Mouse (Mus musculus) MEL (cell line): ENCODE measurements around the gene Epha2. TPM values are rescaled to one million over a fixed set of nuclear protein-coding genes. Genes with fewer than 3 reads are reported as not detected.

Experiments
- DNase-seq: peaks from one replicate; pipeline ENCODE4 v3.0.0; 2011; ENCODE audit warnings: low read depth, low spot score
- H3K27ac ChIP-seq: 2 replicates; pipeline ENCODE4 v1.5.1; 2012; ENCODE audit warnings: low read depth, mild to moderate bottlenecking, control low read depth, low read length, moderate library complexity; ENCODE audit not compliant: control insufficient read depth
- H3K27me3 ChIP-seq, 2 experiments: fragments of 150-350 bp in 1 of 2; sonication (generic) in 1 of 2; 2 replicates each; pipeline ENCODE4 v1.6.1; 2012; ENCODE audit warnings: low read length in 2 of 2, mild to moderate bottlenecking in 2 of 2, improper control_type of control experiment in 1 of 2, moderate library complexity in 1 of 2; ENCODE audit not compliant: insufficient read depth in 2 of 2, control insufficient read depth in 1 of 2
- H3K36me3 ChIP-seq, 2 experiments: 2 replicates each; pipeline ENCODE4 v1.6.1; 2012 to 2014; ENCODE audit warnings: low read length in 2 of 2, improper control_type of control experiment in 1 of 2, inconsistent platforms in 1 of 2, mild to moderate bottlenecking in 1 of 2; ENCODE audit not compliant: insufficient read depth in 2 of 2, control insufficient read depth in 1 of 2
- H3K4me1 ChIP-seq, 2 experiments: fragments of 150-350 bp in 1 of 2; sonication (generic) in 1 of 2; 2 replicates each; pipeline ENCODE4 v1.6.1; 2012; ENCODE audit warnings: low read length in 2 of 2, improper control_type of control experiment in 1 of 2, mild to moderate bottlenecking in 1 of 2; ENCODE audit not compliant: insufficient read depth in 2 of 2, control insufficient read depth in 1 of 2
- H3K4me3 ChIP-seq, 2 experiments: fragments of 150-350 bp in 1 of 2; sonication (generic) in 1 of 2; 2 replicates each; pipeline ENCODE4 v1.5.1; 2012; ENCODE audit warnings: low read depth in 2 of 2, low read length in 2 of 2, mild to moderate bottlenecking in 2 of 2, moderate library complexity in 2 of 2, control low read depth in 1 of 2, improper control_type of control experiment in 1 of 2; ENCODE audit not compliant: control insufficient read depth in 1 of 2, insufficient read depth in 1 of 2
- H3K79me2 ChIP-seq: 2 replicates; pipeline ENCODE4 v1.6.1; 2012; ENCODE audit warnings: mild to moderate bottlenecking, low read length, moderate library complexity; ENCODE audit not compliant: control insufficient read depth, poor library complexity, insufficient read depth
- H3K9ac ChIP-seq: 2 replicates; pipeline ENCODE4 v1.6.1; 2012; ENCODE audit warnings: low read depth, mild to moderate bottlenecking, control low read depth, low read length, moderate library complexity; ENCODE audit not compliant: control insufficient read depth, poor library complexity, severe bottlenecking
- H3K9me3 ChIP-seq: fragments of 150-350 bp; sonication (generic); replicated peaks from 2 replicates; pipeline ENCODE4 v1.6.1; 2012; ENCODE audit warnings: mild to moderate bottlenecking, low read length, improper control_type of control experiment, moderate library complexity; ENCODE audit not compliant: insufficient read depth
- BHLHE40 ChIP-seq: IDR thresholded peaks from 2 replicates; pipeline ENCODE4 v1.6.1; 2012; ENCODE audit warnings: low read depth, mild to moderate bottlenecking, inconsistent platforms, low read length, improper control_type of control experiment, borderline replicate concordance
- CHD1 ChIP-seq: IDR thresholded peaks from 2 replicates; pipeline ENCODE4 v1.6.1; 2012; ENCODE audit warnings: low read depth, mild to moderate bottlenecking, inconsistent platforms, low read length, improper control_type of control experiment
- CHD2 ChIP-seq: IDR thresholded peaks from 2 replicates; pipeline ENCODE4 v1.6.1; 2011; ENCODE audit warnings: low read length, improper control_type of control experiment
- CTCF ChIP-seq, 3 experiments: IDR thresholded peaks in 2 of 3; conservative IDR thresholded peaks in 1 of 3; 2 replicates each; pipeline ENCODE4 v1.5.1; 2011 to 2012; ENCODE audit warnings: low read length in 3 of 3, low read depth in 2 of 3, mild to moderate bottlenecking in 2 of 3, improper control_type of control experiment in 1 of 3, inconsistent platforms in 1 of 3, mixed read lengths in 1 of 3, moderate library complexity in 1 of 3; ENCODE audit not compliant: control insufficient read depth in 1 of 3, insufficient read depth in 1 of 3, poor library complexity in 1 of 3, severe bottlenecking in 1 of 3
- E2F4 ChIP-seq: IDR thresholded peaks from 2 replicates; pipeline ENCODE4 v1.6.1; 2011; ENCODE audit warnings: low read depth, low read length, improper control_type of control experiment, borderline replicate concordance
- ELF1 ChIP-seq: IDR thresholded peaks from 2 replicates; pipeline ENCODE4 v1.6.1; 2014; ENCODE audit warnings: low read depth, mild to moderate bottlenecking, inconsistent platforms, low read length, improper control_type of control experiment, moderate library complexity
- EP300 ChIP-seq, 2 experiments: IDR thresholded peaks; 2 replicates each; pipeline ENCODE4 v1.6.1; 2011; ENCODE audit warnings: improper control_type of control experiment in 2 of 2, low read length in 2 of 2, low read depth in 1 of 2, mild to moderate bottlenecking in 1 of 2
- GABPA ChIP-seq: IDR thresholded peaks from 2 replicates; pipeline ENCODE4 v1.6.1; 2012; ENCODE audit warnings: low read depth, mild to moderate bottlenecking, inconsistent platforms, low read length, improper control_type of control experiment, moderate library complexity
- MAFK ChIP-seq: IDR thresholded peaks from 2 replicates; pipeline ENCODE4 v1.6.1; 2011; ENCODE audit warnings: low read depth, mild to moderate bottlenecking, low read length, improper control_type of control experiment, borderline replicate concordance
- MAZ ChIP-seq: IDR thresholded peaks from 2 replicates; pipeline ENCODE4 v1.6.1; 2012; ENCODE audit warnings: low read depth, mild to moderate bottlenecking, inconsistent platforms, low read length, improper control_type of control experiment
- MYC ChIP-seq: IDR thresholded peaks from 2 replicates; pipeline ENCODE4 v1.6.1; 2011; ENCODE audit warnings: low read depth, mild to moderate bottlenecking, low read length, improper control_type of control experiment, moderate library complexity
- NELFE ChIP-seq: IDR thresholded peaks from 2 replicates; pipeline ENCODE4 v1.6.1; 2011; ENCODE audit warnings: low read depth, low read length, improper control_type of control experiment
- POLR2AphosphoS2 ChIP-seq: IDR thresholded peaks from 2 replicates; pipeline ENCODE4 v1.6.1; 2011; ENCODE audit warnings: low read length, improper control_type of control experiment
- RAD21 ChIP-seq: IDR thresholded peaks from 2 replicates; pipeline ENCODE4 v1.6.1; 2011; ENCODE audit warnings: mild to moderate bottlenecking, low read depth, low read length, improper control_type of control experiment
- SIN3A ChIP-seq: IDR thresholded peaks from 2 replicates; pipeline ENCODE4 v1.6.1; 2012; ENCODE audit warnings: low read length, improper control_type of control experiment, inconsistent platforms
- TBP ChIP-seq: IDR thresholded peaks from 2 replicates; pipeline ENCODE4 v1.8.0; 2011; ENCODE audit warnings: low read depth, low read length, improper control_type of control experiment
- TCF12 ChIP-seq: IDR thresholded peaks from 2 replicates; pipeline ENCODE4 v1.6.1; 2014; ENCODE audit warnings: low read depth, mild to moderate bottlenecking, inconsistent platforms, low read length, improper control_type of control experiment, moderate library complexity
- USF1 ChIP-seq: IDR thresholded peaks from 2 replicates; pipeline ENCODE4 v1.6.1; 2014; ENCODE audit warnings: low read depth, mild to moderate bottlenecking, inconsistent platforms, low read length, improper control_type of control experiment, moderate library complexity
- USF2 ChIP-seq, 2 experiments: IDR thresholded peaks; 2 replicates each; pipeline ENCODE4 v1.6.1; 2011 to 2012; ENCODE audit warnings: improper control_type of control experiment in 2 of 2, low read length in 2 of 2, borderline replicate concordance in 1 of 2, inconsistent platforms in 1 of 2, low read depth in 1 of 2, mild to moderate bottlenecking in 1 of 2; ENCODE audit not compliant: insufficient read depth in 1 of 2
- ZC3H11A ChIP-seq: IDR thresholded peaks from 2 replicates; pipeline ENCODE4 v1.6.1; 2012; ENCODE audit warnings: low read depth, mild to moderate bottlenecking, inconsistent platforms, low read length, improper control_type of control experiment
- ZKSCAN1 ChIP-seq: IDR thresholded peaks from 2 replicates; pipeline ENCODE4 v1.6.1; 2012; ENCODE audit warnings: low read depth, mild to moderate bottlenecking, inconsistent platforms, low read length, improper control_type of control experiment, moderate library complexity
- polyA plus RNA-seq, 2 experiments: library from polyadenylated mRNA; stranded (reverse) in 1 of 2; unstranded in 1 of 2; fragments of >175 nt in 1 of 2; fragments of >200 nt in 1 of 2; gene quantifications; 2 replicates each; pipeline versions ENCODE4 v1.2.1 to v1.2.4; 2012; ENCODE audit warnings: low replicate concordance in 2 of 2, low read depth in 1 of 2; ENCODE audit not compliant: insufficient read length in 2 of 2, insufficient read depth in 1 of 2, missing spikeins in 1 of 2
- total RNA-seq: library from RNA; depleted of rRNA; stranded (reverse); fragments of 300-350 nt; gene quantifications from 2 replicates; pipeline ENCODE4 v1.2.3, GENCODE M21; 2012

The Epha2 gene
- total and polyA plus RNA-seq, 3 experiments, result 2.3 to 5.9 TPM; not detected in 1

DNA sequence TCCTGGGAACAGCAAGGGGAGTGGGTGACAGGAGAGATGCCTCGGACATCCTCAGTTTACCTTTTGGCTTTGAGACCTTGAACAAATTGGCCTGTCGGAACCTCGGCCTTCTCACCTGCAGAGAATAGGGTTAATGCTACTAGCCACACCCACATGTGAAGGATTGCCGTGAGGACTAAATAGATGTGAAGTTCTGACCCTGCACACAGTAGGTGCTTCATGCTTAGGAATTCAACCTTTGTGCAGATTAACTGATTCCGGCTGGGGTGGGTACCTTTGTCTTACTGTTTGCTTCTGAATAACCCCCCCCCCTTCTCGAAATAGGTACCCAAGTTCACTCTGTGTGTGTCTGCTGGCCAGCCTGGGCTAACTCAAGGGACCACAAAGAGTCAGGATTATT lies 13.7 kb downstream of the Epha2 start:
- H3K4me1 ChIP-seq, result peaks cover 13 to 49% of the 10 kb centered on the region in 2 experiments
- no peak for DNase-seq
- peak; percentile 96 for TF ChIP-seq ZKSCAN1
- no peak for TF ChIP-seq MYC
- no peak for TF ChIP-seq USF1
- H3K27me3 ChIP-seq, result no peaks in the 10 kb centered on the region
- no peaks in the 10 kb centered on the region for H3K79me2 ChIP-seq
- no peak overlapping the region for H3K27ac ChIP-seq
- peaks cover 0 to 29% of the 10 kb centered on the region in 2 experiments; a peak in 2 of 4 replicates for H3K36me3 ChIP-seq
- H3K9me3 ChIP-seq, result no peaks in the 10 kb centered on the region
- no peak overlapping the region for H3K4me3 ChIP-seq
- no peak overlapping the region for H3K9ac ChIP-seq

DNA sequence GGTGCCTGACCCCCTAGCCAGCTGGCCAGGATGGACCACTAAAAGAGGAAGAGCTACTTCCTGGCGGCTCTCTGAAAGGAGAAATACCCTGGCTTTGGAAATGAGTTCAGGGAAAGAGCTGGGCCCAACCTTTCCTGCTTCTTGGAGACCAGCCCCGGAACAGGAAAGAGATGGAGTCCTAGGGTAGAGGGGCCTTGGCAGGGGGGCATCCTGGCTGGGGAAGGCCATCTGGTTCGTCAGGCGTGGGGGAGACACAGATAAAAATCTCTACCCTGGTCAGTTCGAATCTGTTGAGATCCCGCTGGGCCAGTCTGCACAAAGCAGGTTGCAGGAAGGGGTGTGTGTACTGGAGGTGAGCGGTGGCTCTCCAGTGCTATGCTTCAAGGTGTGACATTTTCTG lies 15.0 kb downstream of the Epha2 start:
- no peaks in the 10 kb centered on the region for H3K9me3 ChIP-seq
- TF ChIP-seq RAD21 (no peak), CTCF (IDR thresholded peaks at IDR 0.05 in 2 of 3, conservative IDR thresholded peaks at IDR 0.05 in 1 of 3; ENCODE audit: control insufficient read depth in 1 of 3, insufficient read depth in 1 of 3, low read depth in 2 of 3, low read length in 3 of 3, poor library complexity in 1 of 3, severe bottlenecking in 1 of 3) (no peak), E2F4 (no peak), ZC3H11A (no peak), TCF12 (no peak), MAFK (no peak), CHD1 (no peak), NELFE (no peak), ELF1 (no peak), USF2 (IDR thresholded peaks at IDR 0.05; ENCODE audit: borderline replicate concordance in 1 of 2, insufficient read depth in 1 of 2, low read depth in 1 of 2, low read length in 2 of 2) (no peak), TBP (no peak), SIN3A (no peak), POLR2AphosphoS2 (no peak), CHD2 (no peak), MAZ (no peak), GABPA (no peak), BHLHE40 (no peak), EP300 (IDR thresholded peaks at IDR 0.05; ENCODE audit: low read depth in 1 of 2, low read length in 2 of 2) (no peak)
- no peaks in the 10 kb centered on the region for H3K27me3 ChIP-seq
- H3K4me1 ChIP-seq, result peaks cover 9 to 36% of the 10 kb centered on the region in 2 experiments
- no peak overlapping the region for H3K9ac ChIP-seq
- H3K36me3 ChIP-seq, result peaks cover 0 to 23% of the 10 kb centered on the region in 2 experiments; a peak in 2 of 4 replicates
- no peak overlapping the region for H3K27ac ChIP-seq
- no peak for DNase-seq
- H3K79me2 ChIP-seq, result no peaks in the 10 kb centered on the region
- no peak overlapping the region for H3K4me3 ChIP-seq
